Mouse (Mus musculus) myocyte (in vitro differentiated cells): Measurements from ENCODE around the gene Synj2.

Experiments used
- CEBPB ChIP-seq: IDR thresholded peaks from 2 replicates; pipeline ENCODE4 v1.6.1; 2011; ENCODE audit warnings: mild to moderate bottlenecking, moderate library complexity; ENCODE audit not compliant: poor library complexity, insufficient read depth, severe bottlenecking
- E2F4 ChIP-seq: IDR thresholded peaks from one replicate; pipeline ENCODE4 v1.6.1; 2011; ENCODE audit warnings: mild to moderate bottlenecking, control low read depth, moderate library complexity; ENCODE audit not compliant: insufficient read depth
- MAX ChIP-seq: IDR thresholded peaks from one replicate; pipeline ENCODE4 v1.6.1; 2011; ENCODE audit warnings: low read depth, mild to moderate bottlenecking, control low read depth
- POLR2A ChIP-seq: IDR thresholded peaks from one replicate; pipeline ENCODE4 v1.6.1; 2011; ENCODE audit warnings: low read depth, mild to moderate bottlenecking, control low read depth, moderate library complexity; ENCODE audit not compliant: insufficient read length
- SRF ChIP-seq: IDR thresholded peaks from one replicate; pipeline ENCODE4 v1.6.1; 2011; ENCODE audit warnings: low read depth; ENCODE audit not compliant: control insufficient read depth, insufficient read length
- TCF12 ChIP-seq: IDR thresholded peaks from one replicate; pipeline ENCODE4 v1.6.1; 2011; ENCODE audit warnings: mild to moderate bottlenecking, control low read depth; ENCODE audit not compliant: poor library complexity, insufficient read depth, severe bottlenecking
- USF1 ChIP-seq: IDR thresholded peaks from one replicate; pipeline ENCODE4 v1.6.1; 2011; ENCODE audit warnings: low read depth, mild to moderate bottlenecking, control low read depth, moderate library complexity

DNA sequence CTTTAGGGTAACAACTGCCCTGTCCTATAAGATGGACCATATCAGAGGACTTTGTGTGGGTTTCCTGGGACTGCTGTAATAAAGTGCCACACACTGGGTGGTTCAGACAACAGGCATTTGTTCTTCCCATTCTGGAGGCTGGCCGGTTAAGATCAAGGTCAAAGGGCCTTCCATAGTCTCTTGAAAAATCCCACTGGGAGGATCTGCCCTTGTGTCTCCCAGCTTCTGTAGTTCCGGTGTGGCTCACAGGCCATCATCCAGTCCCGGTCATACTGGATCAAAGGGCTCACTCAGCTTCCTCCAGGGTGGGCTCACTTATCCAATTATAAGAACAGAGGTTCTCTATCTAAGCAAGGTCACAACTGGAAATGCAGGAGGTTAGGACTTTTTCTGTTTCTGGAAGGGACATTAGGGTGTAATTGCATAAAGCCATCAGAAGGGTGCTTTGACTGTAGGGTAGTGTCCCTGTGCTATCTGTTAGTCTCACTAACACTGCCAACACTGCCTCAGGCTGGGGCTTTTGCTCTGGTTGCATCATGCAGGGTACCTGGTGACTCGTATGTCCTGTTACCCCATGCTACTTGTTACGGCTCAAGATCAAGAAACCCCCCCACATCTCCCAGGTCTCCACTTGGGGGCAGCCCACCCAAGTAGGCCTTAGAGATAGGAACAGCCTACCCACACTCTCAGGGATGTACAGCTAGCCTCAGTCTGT, 51.9 kb downstream of the Synj2 start:
- TF ChIP-seq TCF12 (no peak), USF1 (no peak), POLR2A (no peak), SRF (no peak), MAX (no peak), E2F4 (no peak), CEBPB (peak; percentile 93)
